Mouse (Mus musculus): Measurements from ENCODE around the gene Capn11.
A peak's percentile ranks its signal among the peaks of the same experiment; 100 is the strongest.

Gene Capn11

GRCm38 (mm10) chr17:45659225-45659624, at the start of gene Capn11:
Capn11 (minus strand) TSS chr17:45659325.
- no peak for DNase-seq (ENCODE audit: low spot score)

- DNase-seq (ENCODE audit: low spot score), result no peak
These were observed 49.1 kb upstream of the Capn11 start for GRCm38 (mm10) chr17:45708179-45708578.

GRCm38 (mm10) chr17:45707376-45707775, 48.3 kb upstream of the Capn11 start:
- no peak for DNase-seq (ENCODE audit: low spot score)

GRCm38 (mm10) chr17:45706796-45707195, 47.7 kb upstream of the Capn11 start:
- no peak for DNase-seq (ENCODE audit: low spot score)

GRCm38 (mm10) chr17:45703187-45703586, 44.1 kb upstream of the Capn11 start:
- DNase-seq (ENCODE audit: low spot score), result no peak

- no peak for DNase-seq (ENCODE audit: low spot score)
These were observed 43.1 kb upstream of the Capn11 start for GRCm38 (mm10) chr17:45702254-45702653.

GRCm38 (mm10) chr17:45701236-45701591, 42.1 kb upstream of the Capn11 start:
- no peak for DNase-seq (ENCODE audit: low spot score)

GRCm38 (mm10) chr17:45700496-45701235, 41.5 kb upstream of the Capn11 start:
- no peak for DNase-seq (ENCODE audit: low spot score)

- no peak for DNase-seq (ENCODE audit: low spot score)
These were observed 40.1 kb upstream of the Capn11 start for GRCm38 (mm10) chr17:45699039-45699740.

- no peak for DNase-seq (ENCODE audit: low spot score)
These were observed 39.2 kb upstream of the Capn11 start for GRCm38 (mm10) chr17:45698368-45698767.

- DNase-seq (ENCODE audit: low spot score), result no peak
These were observed 37.9 kb upstream of the Capn11 start for GRCm38 (mm10) chr17:45696981-45697380.

GRCm38 (mm10) chr17:45695227-45696120, 36.3 kb upstream of the Capn11 start:
- no peak for DNase-seq (ENCODE audit: low spot score)

GRCm38 (mm10) chr17:45693812-45694565, 34.9 kb upstream of the Capn11 start:
- no peak for DNase-seq (ENCODE audit: low spot score)

- DNase-seq (ENCODE audit: low spot score), result no peak
These were observed 33.0 kb upstream of the Capn11 start for GRCm38 (mm10) chr17:45692159-45692558.

- no peak for DNase-seq (ENCODE audit: low spot score)
These were observed 30.9 kb upstream of the Capn11 start for GRCm38 (mm10) chr17:45690044-45690443.

- DNase-seq (ENCODE audit: low spot score), result no peak
These were observed 30.0 kb upstream of the Capn11 start for GRCm38 (mm10) chr17:45689120-45689519.

- no peak for DNase-seq (ENCODE audit: low spot score)
These were observed 27.6 kb upstream of the Capn11 start, which contains the start of gene Tmem63b for GRCm38 (mm10) chr17:45686716-45687115. Tmem63b (minus strand) TSS chr17:45686905.

- DNase-seq (ENCODE audit: low spot score), result peak; percentile 71
These were observed 27.0 kb upstream of the Capn11 start, which contains the start of gene Mrpl14 for GRCm38 (mm10) chr17:45686093-45686619. Mrpl14 (plus strand) TSS chr17:45686322.

- no peak for DNase-seq (ENCODE audit: low spot score)
These were observed 26.3 kb upstream of the Capn11 start for GRCm38 (mm10) chr17:45685171-45686092.

GRCm38 (mm10) chr17:45684667-45685131, 25.6 kb upstream of the Capn11 start:
- DNase-seq (ENCODE audit: low spot score), result no peak

Data from urinary bladder, postnatal 10 days (tissue).